Mouse (Mus musculus): ENCODE data around the gene Efcab1.

The Efcab1 gene

DNA sequence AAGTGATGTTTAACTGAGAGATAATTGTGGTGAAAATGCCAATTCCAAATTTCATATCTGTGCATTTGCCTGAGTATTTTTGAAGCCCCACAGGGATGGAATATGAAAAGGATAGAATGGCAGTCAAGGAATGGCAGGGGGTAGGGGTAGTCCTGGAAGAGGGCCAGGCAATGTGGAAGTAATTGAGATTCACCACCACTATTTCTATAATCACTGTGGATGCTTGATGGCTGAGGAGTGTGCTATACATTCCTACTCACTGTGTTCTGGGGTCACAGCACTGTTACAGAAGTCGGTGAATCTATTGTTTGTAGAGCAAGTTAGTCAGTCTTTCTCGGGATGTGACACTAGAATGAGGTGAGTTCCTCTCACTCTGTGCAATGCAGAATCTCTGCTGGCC lies 108.3 kb downstream of the Efcab1 start:
- no peak for DNase-seq (ENCODE audit: low spot score)

Measured in yolk sac, embryonic 10.5 days (tissue).